Mouse (Mus musculus): ENCODE data around the gene Ubtd2. TPM values are rescaled to one million over a fixed set of nuclear protein-coding genes. Genes with fewer than 3 reads are reported as not detected.
A peak's percentile ranks its signal among the peaks of the same experiment; 100 is the strongest.

The Ubtd2 gene
- 1 to 10 TPM; 7.2 to 7.7 TPM for total RNA-seq (2021)
- long read RNA-seq, experiment 1, transcript Ubtd2-201 (3 exons, 1,012 nt): major isoform, 15 of 16 reads
- long read RNA-seq, experiment 1, partial matches to known transcripts: 1 of 16 reads
- long read RNA-seq, experiment 1, other reads (novel, unspliced or antisense): 0 of 16 reads
- long read RNA-seq, experiment 2, transcript Ubtd2-201 (3 exons, 1,012 nt): major isoform, 13 of 13 reads
- long read RNA-seq, experiment 2, partial matches to known transcripts: 0 of 13 reads
- long read RNA-seq, experiment 2, other reads (novel, unspliced or antisense): 0 of 13 reads

DNA sequence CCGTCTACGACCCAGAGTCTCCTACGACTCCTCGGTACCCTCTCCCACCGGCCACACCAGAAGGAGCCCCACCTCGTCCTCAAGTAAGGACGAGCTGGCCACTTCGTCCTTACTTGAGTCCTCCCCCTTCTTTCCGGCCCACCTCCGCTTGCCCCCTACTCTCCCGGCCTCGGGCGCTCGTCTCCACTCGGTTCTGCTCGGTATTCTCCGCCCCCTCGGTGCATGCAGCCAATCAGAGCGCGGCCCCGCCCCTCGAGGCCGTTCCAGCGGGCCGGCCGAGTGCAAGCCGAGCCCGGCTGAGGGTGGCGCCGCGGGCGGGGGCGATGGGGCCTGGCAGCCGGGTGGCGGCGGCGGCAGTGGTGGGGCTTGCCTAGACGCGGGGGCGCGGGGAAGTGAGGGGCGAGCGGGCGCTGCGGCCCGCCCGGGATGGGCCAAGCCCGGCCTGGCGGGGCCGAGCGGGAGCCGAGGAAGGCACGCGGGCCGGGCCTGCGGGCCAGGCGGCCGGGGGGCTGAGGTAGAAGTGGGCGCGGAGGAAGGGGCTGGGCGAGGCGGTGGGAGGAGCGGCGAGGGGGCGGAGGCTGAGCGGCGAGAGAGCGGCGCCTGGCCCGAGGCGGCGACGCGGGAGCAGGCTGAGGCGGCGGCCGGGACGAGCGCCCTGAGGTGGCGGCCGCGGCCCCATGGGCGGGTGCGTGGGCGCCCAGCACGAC lies at the start of gene Ubtd2:
TSS of gene Ubtd2 (plus strand) at position 571 of the 707 bp plus-strand sequence.
- DNase-seq (ENCODE audit: low spot score): peak; percentile 98

GRCm38 (mm10) chr11:32407863-32408262 lies 47.3 kb upstream of the Ubtd2 start:
- DNase-seq (ENCODE audit: low spot score): no peak

- DNase-seq (ENCODE audit: low spot score): no peak
These were observed 46.1 kb upstream of the Ubtd2 start for GRCm38 (mm10) chr11:32409052-32409451.

DNA sequence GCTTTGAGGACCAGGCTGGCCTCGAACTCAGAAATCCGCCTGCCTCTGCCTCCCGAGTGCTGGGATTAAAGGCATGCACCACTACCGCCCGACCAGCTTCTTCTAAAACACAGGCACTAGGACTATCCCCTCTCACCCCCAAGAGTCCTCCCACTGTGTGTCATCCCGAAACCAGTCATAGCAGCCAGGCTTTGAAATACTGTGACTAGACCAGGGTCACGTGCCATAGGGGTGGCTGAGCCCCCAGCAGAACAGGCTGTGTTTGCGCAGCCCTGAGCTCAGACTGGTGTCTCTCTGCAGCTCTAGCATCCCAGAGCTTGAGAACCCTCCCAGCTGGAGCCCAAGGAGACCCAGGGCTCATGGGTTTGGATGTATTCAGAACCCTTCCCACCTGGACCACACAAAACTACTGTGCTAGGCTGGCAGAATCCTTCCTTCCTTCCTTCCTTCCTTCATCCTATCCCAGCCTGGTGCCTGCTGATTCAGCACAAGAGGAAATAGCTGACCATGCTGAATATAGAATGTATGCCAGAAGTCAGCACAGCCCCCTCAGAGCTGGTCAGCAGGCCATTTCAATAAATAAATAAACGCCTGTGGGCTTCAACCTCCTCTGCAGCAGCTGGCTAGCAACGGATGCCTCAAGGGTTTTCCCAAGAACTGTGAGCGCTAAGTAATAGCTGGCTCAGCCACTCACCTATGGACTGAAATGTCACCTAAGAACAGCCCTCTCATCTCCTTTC lies 45.2 kb upstream of the Ubtd2 start:
- DNase-seq (ENCODE audit: low spot score): no peak

- no peak for DNase-seq (ENCODE audit: low spot score)
These were observed 35.2 kb upstream of the Ubtd2 start for GRCm38 (mm10) chr11:32420001-32420400.

DNA sequence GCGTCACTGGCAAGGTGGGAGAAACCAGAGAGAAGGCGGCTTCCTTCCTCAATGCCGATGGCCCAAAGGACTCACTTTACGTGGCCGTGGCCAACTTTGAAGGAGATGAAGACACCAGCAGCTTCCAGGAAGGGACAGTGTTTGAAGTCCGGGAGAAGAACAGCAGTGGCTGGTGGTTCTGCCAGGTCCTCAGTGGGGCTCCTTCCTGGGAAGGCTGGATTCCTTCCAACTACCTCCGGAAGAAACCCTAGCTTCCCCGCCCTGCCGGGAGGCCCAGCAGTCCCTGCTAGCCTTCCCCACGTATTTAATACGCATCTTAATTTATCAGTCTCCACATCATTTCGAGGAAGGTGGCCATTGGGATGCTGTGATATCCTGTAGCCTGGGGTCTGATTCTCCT lies 31.9 kb upstream of the Ubtd2 start:
- DNase-seq (ENCODE audit: low spot score): no peak

DNA sequence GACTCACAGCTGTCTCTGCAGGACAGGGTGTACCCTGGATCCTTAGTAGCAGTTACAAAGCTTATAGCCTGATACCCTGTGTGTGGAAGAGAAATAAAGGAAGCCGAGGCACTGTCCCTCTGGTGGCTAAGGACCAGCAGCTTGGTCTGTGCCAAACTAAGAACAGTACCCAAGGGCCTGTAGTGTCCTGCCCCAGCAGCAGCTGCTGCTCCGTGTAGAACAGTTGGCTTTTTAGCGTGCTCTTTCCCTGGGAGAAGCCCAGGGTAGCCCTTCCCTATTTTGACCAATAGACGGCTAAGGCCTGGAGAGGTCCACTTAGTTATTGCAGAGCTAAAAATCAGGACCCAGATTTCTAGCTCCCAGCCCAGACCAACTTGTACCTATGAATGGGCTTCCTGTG lies 30.6 kb upstream of the Ubtd2 start:
- no peak for DNase-seq (ENCODE audit: low spot score)

DNA sequence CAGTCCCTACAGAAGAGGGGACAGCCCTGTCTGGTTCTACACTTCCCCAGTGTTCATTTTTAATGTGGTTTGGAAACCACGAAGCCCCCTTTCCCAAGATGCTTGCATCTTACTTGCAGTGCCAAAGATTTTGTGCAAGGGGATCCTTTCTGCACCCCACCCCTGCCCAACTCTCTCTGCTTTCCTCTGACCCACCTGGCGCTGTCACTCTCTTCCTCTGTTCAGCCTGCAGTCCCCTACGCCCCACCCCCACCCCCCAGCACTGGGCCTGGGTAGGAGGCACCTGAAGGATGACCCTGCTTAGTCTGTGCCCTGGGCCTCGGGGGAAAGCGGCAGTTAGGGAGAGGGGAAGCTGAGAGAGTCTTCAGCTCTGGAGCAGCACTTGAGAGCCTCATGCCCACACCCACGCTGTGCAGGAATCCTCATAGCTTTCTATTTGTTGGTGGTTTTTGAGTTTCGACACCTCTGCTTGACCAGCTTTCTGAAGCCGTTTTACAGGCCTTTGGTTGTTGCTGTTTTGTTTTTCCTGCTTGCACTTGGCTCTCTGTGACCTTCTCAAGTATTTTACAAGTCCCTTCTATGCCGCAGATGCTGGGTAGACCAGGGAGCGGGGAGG lies 30.0 kb upstream of the Ubtd2 start:
- no peak for DNase-seq (ENCODE audit: low spot score)

DNA sequence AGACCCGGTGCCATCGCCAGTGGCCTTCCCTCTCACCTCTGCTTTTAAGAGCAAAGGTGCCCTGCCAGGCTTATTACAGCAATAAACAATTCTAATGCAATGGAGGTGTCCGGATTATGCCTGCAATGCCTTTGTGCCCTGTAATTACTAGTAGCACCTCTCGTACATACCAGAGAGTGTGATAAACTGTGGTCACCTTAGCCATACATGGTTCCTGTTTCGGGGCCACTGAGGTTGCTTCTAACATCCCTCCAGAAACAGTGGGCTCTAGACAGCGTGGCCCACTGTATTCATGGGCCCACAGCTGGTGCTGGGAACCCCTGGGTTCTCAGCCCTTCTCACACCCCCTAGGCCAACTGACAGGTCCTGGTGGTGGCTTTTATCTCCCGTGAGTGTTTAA lies 27.6 kb upstream of the Ubtd2 start:
- no peak for DNase-seq (ENCODE audit: low spot score)

DNA sequence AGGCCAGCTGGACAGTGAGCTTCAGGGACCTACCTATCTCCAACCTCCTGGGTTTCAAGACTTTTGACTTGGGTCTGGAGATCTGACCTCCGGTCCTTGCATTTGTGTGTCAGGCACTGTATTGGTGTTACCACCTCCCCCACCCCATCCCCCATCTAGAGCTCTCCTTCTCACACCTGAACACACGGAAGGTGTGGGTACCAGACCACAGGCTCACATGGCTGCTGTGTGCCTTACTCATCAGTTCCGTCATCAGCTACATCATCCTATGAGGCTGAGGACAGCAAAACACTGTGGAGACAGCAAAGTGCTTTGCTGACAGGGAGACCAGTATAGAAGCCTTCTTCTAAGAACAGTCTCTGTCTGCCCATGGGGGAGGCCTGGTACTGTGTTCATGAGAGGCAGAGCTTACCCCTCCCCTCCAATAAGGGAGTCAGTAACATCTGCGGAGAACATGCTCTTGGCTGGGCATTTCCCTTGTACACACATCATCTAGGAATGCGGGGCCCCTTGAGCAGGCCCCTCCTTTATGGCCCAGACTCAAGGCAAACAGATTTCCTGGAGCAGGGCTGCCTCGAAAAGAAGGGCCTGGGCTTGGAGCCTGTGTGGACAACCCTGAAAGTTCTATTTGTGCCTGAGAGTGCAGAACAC lies 19.6 kb upstream of the Ubtd2 start:
- DNase-seq (ENCODE audit: low spot score): peak; percentile 72

DNA sequence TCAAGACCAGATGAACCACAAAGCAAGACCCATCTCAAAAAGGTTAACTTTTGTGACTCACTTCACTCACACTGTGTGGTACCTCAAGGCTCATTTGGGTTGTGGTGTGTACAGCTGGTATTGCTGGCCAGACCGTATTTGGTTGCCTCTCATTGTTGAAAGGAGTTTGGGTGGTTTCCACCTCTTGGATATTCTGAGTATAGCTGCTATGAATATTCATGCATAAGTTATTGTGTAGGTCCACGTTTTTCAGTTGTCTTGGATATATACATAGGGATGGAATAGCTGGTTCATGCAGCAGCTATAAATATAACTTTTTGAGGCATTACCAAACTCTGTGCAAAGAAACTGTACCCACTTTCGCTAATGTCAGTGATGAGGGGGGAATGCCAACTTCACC lies 12.6 kb upstream of the Ubtd2 start:
- no peak for DNase-seq (ENCODE audit: low spot score)

GRCm38 (mm10) chr11:32444266-32444665 lies 10.9 kb upstream of the Ubtd2 start:
- no peak for DNase-seq (ENCODE audit: low spot score)

DNA sequence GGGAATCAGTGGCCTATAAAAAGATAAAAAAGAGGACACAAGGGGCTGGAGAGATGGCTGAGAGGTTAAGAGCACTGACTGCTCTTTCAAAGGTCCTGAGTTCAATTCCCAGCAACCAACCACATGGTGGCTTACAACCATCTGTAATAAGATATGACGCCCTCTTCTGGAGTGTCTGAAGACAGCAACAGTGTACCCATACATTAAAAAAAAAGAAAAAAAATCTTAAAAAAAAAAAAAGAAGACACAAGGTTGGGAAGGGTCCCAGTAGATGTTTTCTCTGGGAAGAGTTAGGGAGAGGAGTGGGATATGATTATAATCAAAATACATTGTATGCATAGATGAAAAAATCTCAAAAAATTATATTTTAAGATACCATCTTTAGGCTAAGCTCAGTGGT lies 10.0 kb upstream of the Ubtd2 start:
- no peak for DNase-seq (ENCODE audit: low spot score)

GRCm38 (mm10) chr11:32445637-32446226 lies 9.4 kb upstream of the Ubtd2 start:
- DNase-seq (ENCODE audit: low spot score): no peak

DNA sequence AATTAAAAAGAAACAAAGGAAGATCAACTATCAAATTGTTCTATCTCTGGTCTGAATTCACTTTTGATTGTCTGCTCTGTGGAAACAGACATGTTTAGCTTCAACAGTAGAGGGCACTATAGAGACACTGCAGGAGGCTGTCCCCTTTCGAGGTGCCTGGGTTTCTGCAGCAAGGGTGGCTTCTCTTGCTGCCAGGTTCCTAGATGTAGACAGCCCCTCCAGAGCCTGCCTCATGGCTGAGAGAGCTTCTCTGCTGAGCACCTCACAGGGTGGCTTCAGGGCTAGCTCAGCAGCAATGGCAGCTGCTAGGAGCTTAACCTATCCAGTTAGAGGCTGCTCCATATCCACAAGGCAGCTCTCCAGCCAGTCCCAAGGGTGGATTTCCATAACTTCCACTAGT lies 5.0 kb upstream of the Ubtd2 start:
- peak; percentile 69 for DNase-seq (ENCODE audit: low spot score)

DNA sequence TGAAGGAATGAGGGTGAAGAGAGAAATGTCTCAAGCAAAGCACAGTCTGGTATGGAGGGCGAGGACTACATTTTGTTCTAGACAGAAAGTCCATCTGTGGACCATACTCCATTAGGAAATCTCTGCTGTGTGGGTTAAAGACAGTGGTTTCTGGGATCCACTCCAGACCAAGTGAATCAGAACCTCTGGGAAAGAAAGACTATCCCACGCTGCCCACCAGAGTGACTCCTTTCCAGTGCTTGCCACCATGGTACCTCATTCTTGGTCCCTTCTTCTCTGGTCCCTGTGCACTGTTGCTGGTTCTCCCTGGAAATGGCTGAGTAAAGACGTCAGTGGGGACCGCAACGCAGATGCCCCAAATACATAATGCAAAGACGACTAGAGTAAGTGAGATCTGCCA lies 3.9 kb upstream of the Ubtd2 start:
- DNase-seq (ENCODE audit: low spot score): no peak

GRCm38 (mm10) chr11:32452745-32453144 lies 2.4 kb upstream of the Ubtd2 start:
- no peak for DNase-seq (ENCODE audit: low spot score)

GRCm38 (mm10) chr11:32453353-32453915 lies 1.7 kb upstream of the Ubtd2 start:
- no peak for DNase-seq (ENCODE audit: low spot score)

GRCm38 (mm10) chr11:32454231-32454799 lies 855 bp upstream of the Ubtd2 start:
- peak; percentile 55 for DNase-seq (ENCODE audit: low spot score)

DNA sequence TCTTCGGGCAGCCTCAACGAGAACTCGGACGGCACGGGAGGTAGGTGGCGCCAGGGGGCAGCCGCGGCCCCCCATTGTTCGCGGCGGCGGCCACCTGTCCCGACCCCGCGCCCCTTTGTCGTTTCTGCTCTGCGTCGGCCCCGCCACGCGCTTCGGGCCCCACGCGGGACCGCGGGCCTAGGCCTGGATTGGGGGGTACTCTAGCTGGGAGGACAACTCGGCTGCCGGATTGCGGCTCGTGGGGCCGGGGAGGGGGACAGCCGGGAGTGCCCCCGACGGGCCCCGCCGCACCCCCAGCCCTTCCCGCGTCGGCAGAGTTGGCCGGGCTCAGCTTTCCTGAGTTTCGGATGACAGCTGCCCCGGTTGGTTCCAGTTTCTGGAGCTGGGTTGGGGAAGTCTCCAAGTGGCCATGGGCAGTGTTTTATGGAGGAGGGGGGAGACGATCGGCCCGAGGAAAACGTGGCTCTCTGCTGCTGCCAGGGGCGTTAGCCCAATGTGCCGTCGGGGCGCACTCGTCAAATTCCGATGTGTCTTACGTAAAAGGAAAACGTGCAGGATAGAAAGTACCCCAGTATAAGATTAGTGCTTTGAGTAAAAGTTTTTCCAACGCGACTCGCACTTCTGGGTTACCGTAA lies 454 bp downstream of the Ubtd2 start:
- peak; percentile 66 for DNase-seq (ENCODE audit: low spot score)

Data from gastrocnemius, adult 18-20 months (tissue).